Mouse (Mus musculus): ENCODE data around the gene Kank2.
"Not testable (repeated sequence)": the region's sequence is repeated elsewhere in the genome, so short reads cannot be mapped to it uniquely, and the experiment has no call there.

The Kank2 gene

DNA sequence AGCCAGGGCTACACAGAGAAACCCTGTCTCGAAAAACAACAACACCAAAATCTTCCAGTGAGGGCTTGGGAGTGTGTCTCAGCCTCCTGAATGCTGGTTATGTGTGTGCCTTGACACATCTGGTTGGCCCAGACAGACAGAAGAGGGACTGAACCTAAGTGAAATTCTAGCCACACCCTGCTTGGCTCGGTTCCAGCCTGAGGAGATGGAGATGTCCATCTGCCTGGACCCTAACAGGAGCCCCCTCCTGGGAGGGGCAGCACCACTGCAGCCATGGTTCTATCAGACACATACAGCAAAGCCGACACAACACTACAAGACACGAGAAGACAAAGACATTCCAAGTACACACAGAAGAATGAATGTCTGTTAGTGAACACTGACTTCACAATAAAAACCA is 19.6 kb upstream of the Kank2 start:
- DNase-seq (ENCODE audit: low spot score): no peak

GRCm38 (mm10) chr9:21816716-21817305 is 18.3 kb upstream of the Kank2 start:
- DNase-seq (ENCODE audit: low spot score): no peak

- no peak for DNase-seq (ENCODE audit: low spot score)
Measured at GRCm38 (mm10) chr9:21811170-21811569, 12.6 kb upstream of the Kank2 start.

DNA sequence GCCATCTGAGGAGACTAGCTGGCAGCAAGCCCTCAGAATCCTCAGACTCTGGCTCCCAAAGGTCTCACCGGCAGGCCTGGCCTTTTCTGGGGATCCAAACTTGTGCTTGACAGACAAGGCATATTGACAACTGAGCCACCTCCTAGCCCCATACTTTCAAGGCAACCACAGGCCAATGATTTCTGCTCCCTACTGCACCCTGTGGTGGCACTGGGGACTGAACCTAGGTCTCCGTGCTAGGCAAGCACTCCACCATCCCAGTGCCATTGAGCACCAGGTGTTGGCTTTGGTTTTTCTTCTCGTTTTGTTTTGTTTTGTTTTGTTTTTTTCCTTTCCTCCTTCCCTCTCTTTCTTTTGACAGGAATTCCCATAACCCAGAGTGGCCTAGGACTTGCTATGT is 10.0 kb upstream of the Kank2 start:
- no peak for DNase-seq (ENCODE audit: low spot score)

DNA sequence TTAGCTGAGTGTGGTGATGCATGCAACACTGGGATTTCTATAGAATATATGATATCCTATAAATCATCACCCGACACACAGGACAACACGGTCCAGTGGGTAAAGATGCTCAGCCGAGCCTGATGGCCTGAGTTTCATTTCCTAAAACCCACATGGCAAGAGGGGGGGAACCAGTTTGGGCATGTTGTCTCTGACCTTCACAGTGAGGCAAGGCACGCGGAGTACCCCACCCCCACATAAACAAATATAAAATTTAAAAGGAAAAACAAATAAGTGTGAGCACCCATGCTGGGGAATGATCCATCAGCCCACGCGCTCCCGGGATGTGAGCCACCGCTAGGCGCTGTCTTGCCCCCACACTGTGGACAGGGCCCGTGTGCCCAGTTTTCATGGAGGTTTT is 8.4 kb upstream of the Kank2 start:
- DNase-seq (ENCODE audit: low spot score): no peak

DNA sequence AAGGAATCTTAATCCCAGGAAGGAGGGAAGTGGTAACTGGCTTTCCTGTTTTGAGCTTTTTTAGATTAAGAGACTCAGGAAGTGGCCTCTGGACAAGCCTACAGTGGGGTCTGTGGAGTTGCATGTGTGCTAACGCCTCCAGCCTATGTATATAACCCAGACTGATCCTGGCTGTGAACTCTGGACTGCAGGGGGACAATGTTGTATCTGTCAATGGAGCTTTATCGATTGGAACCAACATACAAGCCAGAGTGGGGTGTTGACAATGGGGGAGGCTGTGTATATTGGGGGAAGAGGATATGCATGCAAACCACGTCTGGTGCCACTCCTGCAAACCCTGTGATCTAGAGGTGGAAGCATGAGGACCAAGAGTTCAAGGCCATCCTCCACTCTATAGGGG is 7.8 kb upstream of the Kank2 start:
- DNase-seq (ENCODE audit: low spot score): no peak

- DNase-seq (ENCODE audit: low spot score): peak; percentile 83
Measured at GRCm38 (mm10) chr9:21803986-21804644, 5.6 kb upstream of the Kank2 start.

GRCm38 (mm10) chr9:21801591-21801990 is 3.0 kb upstream of the Kank2 start:
- no peak for DNase-seq (ENCODE audit: low spot score)

DNA sequence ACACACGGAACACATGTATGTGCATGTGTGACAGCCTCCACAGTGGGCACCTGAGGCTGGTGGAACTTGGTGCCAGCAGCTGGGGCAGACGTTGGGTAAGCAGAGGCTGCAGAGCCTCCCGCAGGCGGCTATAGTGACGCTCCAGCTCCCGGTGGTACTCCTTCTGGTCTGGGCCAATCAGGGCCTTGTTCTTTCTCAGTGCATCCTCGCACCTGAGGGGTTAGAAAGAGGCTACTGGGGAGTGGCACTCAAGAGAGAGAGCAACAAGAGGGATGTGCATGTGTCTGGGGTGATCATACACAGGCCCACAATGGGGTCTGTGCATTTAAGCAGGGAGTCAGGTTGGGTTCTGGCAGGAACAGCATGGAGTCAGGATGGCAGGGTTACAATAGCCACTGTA is 2.6 kb upstream of the Kank2 start:
- DNase-seq (ENCODE audit: low spot score): no peak

DNA sequence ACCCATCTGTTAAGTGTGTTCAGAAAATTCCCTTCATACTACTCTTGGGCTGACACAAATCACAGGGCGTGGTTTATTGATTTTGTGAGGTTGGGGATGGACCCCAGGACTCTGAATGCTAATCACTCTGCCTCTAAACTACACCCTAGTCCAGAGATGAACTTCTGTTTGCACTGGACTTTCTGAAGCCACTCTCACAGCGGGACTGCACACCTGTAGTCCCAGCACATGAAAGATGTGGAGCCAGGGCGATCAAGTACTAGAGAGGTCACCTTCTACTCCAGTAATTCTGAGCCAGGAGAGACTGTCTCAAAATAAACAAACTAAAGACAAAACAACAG is 436 bp upstream of the Kank2 start:
- no peak for DNase-seq (ENCODE audit: low spot score)

DNA sequence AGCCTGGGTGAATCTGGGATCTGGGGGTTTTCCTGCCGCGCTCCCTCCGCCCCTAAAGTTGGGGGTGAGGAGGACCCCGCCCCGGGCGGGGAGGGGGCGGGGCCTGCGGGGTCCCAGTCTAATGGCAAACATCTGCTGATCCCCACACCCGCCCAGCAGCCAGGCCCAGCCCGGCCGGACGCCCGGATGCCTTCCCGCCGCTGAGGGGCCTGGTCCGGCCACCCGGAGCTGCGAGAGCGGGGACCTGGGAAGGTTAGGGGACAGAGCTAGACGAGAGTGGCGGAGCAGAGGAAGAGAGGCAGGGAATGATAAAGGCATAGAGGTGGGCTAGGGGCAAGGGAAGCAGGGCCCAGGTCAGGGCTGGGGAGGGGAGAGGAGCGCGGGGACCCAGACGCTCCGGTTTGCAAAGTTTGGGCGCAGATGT is 611 bp downstream of the Kank2 start:
- peak; percentile 77 for DNase-seq (ENCODE audit: low spot score)

DNA sequence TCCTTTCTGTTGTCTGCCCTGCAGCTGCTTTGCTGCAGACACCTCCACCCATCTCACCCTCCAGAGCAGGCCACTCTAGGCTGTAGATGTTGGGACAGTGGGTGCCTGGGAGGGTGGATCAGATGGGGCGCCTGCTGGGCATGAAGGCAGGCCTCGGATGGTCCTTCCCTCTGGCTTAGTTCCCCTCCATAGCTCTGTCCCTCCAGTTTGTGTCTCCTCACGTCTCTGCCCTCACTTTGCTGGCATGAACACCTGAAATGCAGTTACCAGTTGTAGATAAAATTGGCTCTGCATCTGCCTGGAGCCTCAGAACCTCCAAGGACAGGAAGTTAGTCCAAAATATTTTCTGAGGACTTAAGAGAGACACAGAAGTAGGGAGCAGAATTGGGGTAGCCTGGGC is 1.6 kb downstream of the Kank2 start:
- peak; percentile 3 for DNase-seq (ENCODE audit: low spot score)

GRCm38 (mm10) chr9:21796259-21796658 is 2.3 kb downstream of the Kank2 start:
- peak; percentile 12 for DNase-seq (ENCODE audit: low spot score)

DNA sequence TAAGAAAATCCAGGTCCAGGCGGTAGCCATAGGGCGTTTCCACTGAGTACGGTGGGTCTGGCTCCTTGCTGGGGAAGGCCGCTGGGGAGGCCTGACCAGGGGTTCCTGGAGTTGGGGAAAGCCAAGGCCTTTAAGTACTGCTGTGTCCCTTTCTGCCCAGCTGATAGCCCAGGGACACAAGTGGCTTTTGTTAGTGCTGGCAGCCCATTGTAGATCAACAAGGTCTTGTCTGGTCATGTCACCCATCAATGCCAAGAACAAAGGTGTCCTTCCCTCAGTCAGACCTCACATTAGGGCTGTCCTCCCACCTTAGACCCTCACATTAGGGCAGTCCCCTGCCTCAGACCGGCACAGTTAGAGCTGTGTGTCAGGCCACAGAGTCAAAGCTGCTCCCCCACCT is 3.0 kb downstream of the Kank2 start:
- no peak for DNase-seq (ENCODE audit: low spot score)

- peak; percentile 9 for DNase-seq (ENCODE audit: low spot score)
Measured at GRCm38 (mm10) chr9:21794925-21795324, 3.6 kb downstream of the Kank2 start.

GRCm38 (mm10) chr9:21794344-21794834 is 4.2 kb downstream of the Kank2 start:
- DNase-seq (ENCODE audit: low spot score): no peak

DNA sequence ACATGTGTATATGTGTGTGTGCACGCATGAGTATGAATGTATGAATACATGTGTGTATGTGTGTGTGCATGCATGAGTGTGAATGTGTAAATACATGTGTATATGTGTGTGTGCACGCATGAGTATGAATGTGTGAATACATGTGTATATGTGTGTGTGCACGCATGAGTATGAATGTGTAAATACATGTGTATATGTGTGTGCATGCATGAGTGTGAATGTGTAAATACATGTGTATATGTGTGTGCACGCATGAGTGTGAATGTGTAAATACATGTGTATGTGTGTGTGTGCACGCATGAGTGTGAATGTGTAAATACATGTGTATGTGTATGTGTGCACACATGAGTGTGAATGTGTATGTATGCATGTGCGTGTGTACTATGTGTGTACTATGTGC is 5.0 kb downstream of the Kank2 start:
- DNase-seq (ENCODE audit: low spot score): not testable (repeated sequence)

DNA sequence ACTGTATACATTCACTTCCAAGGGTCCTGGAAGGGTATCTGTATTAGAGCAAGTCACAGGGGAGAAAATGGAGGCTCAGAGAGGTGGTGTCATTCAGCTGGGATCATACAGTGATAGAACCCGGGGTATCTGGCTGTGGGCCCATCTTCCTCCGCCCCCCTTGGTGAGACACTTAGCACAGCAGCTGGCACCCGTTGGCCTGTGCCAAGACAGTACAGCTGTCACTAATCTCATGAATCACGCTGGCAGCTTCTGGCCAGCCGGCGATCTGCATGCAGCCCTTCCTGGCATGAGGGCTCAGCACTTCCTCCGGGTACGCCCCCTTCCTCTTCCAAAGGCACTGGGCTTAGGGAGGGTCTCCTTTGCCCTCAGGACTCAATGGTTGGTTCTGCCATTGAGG is 5.9 kb downstream of the Kank2 start:
- DNase-seq (ENCODE audit: low spot score): peak; percentile 38

DNA sequence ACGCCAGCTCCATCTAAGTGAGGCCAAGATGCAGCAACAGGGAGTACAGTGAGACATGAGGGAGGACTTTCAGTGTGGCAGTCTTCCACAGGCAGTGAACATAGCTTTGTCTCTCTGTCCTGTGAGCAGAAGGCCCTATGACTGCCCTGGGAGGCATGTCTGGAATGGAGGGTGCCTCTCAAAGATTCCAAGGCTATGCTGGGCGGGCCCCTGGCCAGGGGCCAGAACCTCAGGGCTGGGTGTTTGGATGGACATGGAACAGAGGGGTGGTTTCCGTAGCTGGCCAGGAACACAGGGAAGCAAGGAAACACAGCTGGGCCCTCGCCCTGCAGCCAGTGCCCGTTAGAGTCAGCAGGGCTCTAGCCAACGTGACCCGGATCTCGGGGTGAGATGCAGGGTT is 6.7 kb downstream of the Kank2 start:
- DNase-seq (ENCODE audit: low spot score): peak; percentile 75

DNA sequence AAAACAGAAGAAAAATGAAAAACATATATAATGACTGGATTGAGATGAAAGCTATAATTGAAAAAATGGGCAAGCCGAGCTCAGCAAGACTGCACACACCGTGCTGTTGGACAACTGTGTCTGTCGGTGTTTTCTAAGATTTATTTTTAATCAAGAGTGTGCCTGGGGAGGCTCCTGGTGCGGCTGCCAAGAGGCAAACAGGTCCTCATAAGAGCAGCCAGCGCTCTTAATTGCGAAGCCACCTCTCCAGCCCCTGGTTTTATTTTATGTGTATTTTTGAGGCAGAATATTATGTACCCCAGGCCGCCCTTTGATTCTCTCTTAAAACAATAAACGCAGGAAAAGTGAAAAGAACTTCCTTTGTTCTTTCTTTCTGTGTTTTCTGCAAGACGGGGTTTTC is 10.3 kb downstream of the Kank2 start:
- no peak for DNase-seq (ENCODE audit: low spot score)

GRCm38 (mm10) chr9:21787654-21788053 is 10.9 kb downstream of the Kank2 start:
- DNase-seq (ENCODE audit: low spot score): peak; percentile 42

DNA sequence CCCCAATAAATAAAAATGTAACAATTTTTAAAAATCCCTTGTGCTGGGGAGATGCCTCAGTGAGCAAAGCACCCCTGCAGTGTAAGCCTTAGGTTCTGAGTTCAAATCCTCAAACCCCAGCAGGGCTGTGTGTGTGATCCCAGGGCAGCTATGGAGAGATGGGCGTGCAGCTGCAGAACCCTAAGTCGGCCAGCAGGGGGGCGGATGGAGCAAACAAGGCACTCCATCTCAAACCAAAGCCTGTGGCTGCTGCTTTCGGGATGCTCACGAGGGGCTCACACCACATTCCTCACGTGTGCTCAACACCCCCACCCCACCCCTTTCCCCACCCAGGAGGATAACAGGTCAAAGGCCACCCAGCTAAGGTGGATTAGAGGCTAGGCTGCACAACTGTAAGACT is 11.6 kb downstream of the Kank2 start:
- peak; percentile 74 for DNase-seq (ENCODE audit: low spot score)

DNA sequence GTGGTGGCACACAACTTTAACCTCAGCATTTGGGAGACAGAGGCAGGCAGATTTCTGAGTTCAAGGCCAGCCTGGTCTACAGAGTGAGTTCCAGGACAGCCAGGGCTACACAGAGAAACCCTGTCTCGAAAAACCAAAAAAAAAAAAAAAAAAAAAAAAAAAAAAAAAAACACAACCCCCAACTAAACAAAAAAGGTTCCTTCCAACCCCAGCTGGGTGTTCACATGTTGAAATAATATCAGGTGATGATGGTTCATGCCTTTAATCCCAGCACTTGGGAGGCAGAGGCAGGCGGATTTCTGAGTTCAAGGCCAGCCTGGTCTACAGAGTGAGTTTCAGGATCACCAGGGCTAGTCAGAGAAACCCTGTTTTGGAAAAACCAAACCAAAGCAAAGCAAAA is 12.2 kb downstream of the Kank2 start:
- not testable (repeated sequence) for DNase-seq (ENCODE audit: low spot score)

All from ovary, postnatal 36 days (tissue).